ENCODE assay signal across 8 mouse cellular contexts in the genomic region with DNA sequence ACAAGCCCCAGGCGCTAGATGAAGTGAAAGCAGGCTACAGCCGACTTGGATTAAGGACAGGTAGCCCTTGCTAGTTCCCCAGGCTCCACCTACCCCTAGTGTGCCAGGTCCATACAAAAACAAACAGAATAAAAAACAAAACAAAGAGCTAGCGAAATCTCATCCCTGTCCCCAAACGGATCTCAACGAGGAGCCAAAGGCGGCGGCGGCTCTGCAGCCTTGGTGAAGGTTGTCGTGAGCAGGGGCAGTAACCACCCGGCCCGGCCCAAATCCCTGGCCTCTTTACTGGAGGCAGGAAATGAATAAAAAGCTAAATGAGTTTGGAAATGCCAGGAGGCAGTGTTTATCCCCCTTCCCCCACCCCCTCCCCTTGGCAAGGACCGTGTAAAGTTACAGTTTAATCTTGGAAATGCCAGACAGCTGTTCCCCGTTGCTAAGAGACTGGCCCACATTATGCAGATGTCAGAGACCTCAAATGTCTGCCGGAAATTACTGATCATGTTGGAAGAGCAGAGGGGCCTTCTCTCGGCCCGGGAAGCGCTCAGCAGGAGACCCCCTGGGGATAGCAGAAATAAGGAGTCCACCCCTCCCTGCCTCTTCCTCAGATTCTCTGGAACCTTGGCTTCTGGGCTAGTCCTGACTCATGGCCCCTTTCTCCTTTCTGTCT.
DNase-seq lines count a peak whose midpoint lies in the region; ATAC-seq and TF ChIP-seq lines count a peak whose summit lies in the region.

No protein-coding gene starts in this region.

- TF ChIP-seq POLR2A in cerebellum, adult 2 months (IDR thresholded peaks at IDR 0.05; ENCODE audit: borderline replicate concordance, insufficient read depth, low read length), result no peak

- H3K27ac ChIP-seq in cerebellum, adult 2 months (ENCODE audit: insufficient read depth, low read length), result peak overlapping the region; percentile 96
- H3K27ac ChIP-seq in embryonic facial prominence, embryonic 15.5 days (replicated peaks), result peak overlapping the region; percentile 99
- H3K27ac ChIP-seq in heart, embryonic 16.5 days (ENCODE audit: low read length), result peak overlapping the region; percentile 98
- peak overlapping the region; percentile 97 for H3K27ac ChIP-seq in stomach, postnatal 0 days (replicated peaks)

- WGBS in cerebellum, adult 2 months, result 5% methylated on average over 17 of the region's 17 CpGs
- 3% methylated on average over 17 of the region's 17 CpGs for WGBS in embryonic facial prominence, embryonic 15.5 days
- 5% methylated on average over 17 of the region's 17 CpGs for WGBS in heart, embryonic 16.5 days
- WGBS in stomach, postnatal 0 days, result 10% methylated on average over 17 of the region's 17 CpGs

- no peaks in the 10 kb centered on the region for H3K36me3 ChIP-seq in embryonic facial prominence, embryonic 15.5 days
- H3K36me3 ChIP-seq in heart, embryonic 16.5 days (ENCODE audit: control insufficient read depth, insufficient read depth), result no peaks in the 10 kb centered on the region
- no peaks in the 10 kb centered on the region for H3K36me3 ChIP-seq in stomach, postnatal 0 days (ENCODE audit: control insufficient read depth, insufficient read depth, low read length)

- H3K4me2 ChIP-seq in embryonic facial prominence, embryonic 15.5 days (replicated peaks), result peak overlapping the region; percentile 42
- H3K4me2 ChIP-seq in heart, embryonic 16.5 days (ENCODE audit: low read depth, low read length), result peak overlapping the region; percentile 65
- H3K4me2 ChIP-seq in stomach, postnatal 0 days (replicated peaks; ENCODE audit: low read depth), result peak overlapping the region; percentile 50

- TF ChIP-seq CTCF in cerebellum, adult 2 months (IDR thresholded peaks at IDR 0.05; ENCODE audit: borderline replicate concordance, insufficient read depth, low read depth, low read length), result no peak
- no peak for TF ChIP-seq CTCF in stomach, postnatal 0 days (IDR thresholded peaks at IDR 0.05; ENCODE audit: low read depth)

- H3K27me3 ChIP-seq in cerebellum, adult 2 months (ENCODE audit: control insufficient read depth, insufficient read depth, low read length), result no peaks in the 10 kb centered on the region
- no peaks in the 10 kb centered on the region for H3K27me3 ChIP-seq in embryonic facial prominence, embryonic 15.5 days
- no peaks in the 10 kb centered on the region for H3K27me3 ChIP-seq in heart, embryonic 16.5 days (ENCODE audit: control insufficient read depth, insufficient read depth, low read length)
- H3K27me3 ChIP-seq in stomach, postnatal 0 days (ENCODE audit: control insufficient read depth, insufficient read depth, low read length), result no peaks in the 10 kb centered on the region

- H3K4me1 ChIP-seq in cerebellum, adult 2 months (ENCODE audit: control insufficient read depth, insufficient read depth, low read length), result peaks cover 63% of the 10 kb centered on the region
- peaks cover 82% of the 10 kb centered on the region for H3K4me1 ChIP-seq in embryonic facial prominence, embryonic 15.5 days
- peaks cover 77% of the 10 kb centered on the region for H3K4me1 ChIP-seq in heart, embryonic 16.5 days (ENCODE audit: control insufficient read depth, insufficient read depth, low read length)
- peaks cover 19% of the 10 kb centered on the region for H3K4me1 ChIP-seq in stomach, postnatal 0 days (replicated peaks; ENCODE audit: control insufficient read depth, insufficient read depth)

- H3K9me3 ChIP-seq in embryonic facial prominence, embryonic 15.5 days (replicated peaks), result no peaks in the 10 kb centered on the region
- H3K9me3 ChIP-seq in heart, embryonic 16.5 days (replicated peaks; ENCODE audit: control insufficient read depth, low read length), result no peaks in the 10 kb centered on the region
- H3K9me3 ChIP-seq in stomach, postnatal 0 days (ENCODE audit: control insufficient read depth, low read length), result no peaks in the 10 kb centered on the region

- peak in 1 of 2 experiments; percentile 45 for DNase-seq in cerebellum, adult 2 months
- DNase-seq in cerebellum, adult 11 months, result no peak
- DNase-seq in R1 (ENCODE audit: low read depth, low spot score), result peak; percentile 97
- DNase-seq in kidney, postnatal 10 days, result peak; percentile 80
- peak; percentile 74 for DNase-seq in lung, postnatal 36 days
- DNase-seq in stomach, postnatal 0 days (ENCODE audit: low spot score), result peak; percentile 69

- TF ChIP-seq EP300 in stomach, postnatal 0 days (optimal IDR thresholded peaks at IDR 0.05), result no peak

- ATAC-seq in embryonic facial prominence, embryonic 15.5 days (ENCODE audit: insufficient number of reproducible peaks, low FRiP score, low TSS enrichment, low read depth), result peak; percentile 59
- no peak for ATAC-seq in heart, embryonic 16.5 days (replicated peaks; ENCODE audit: extremely low read depth, insufficient read depth, low FRiP score)
- ATAC-seq in stomach, postnatal 0 days (ENCODE audit: low FRiP score, low TSS enrichment), result no peak

- H3K9ac ChIP-seq in embryonic facial prominence, embryonic 15.5 days, result peak overlapping the region; percentile 39
- H3K9ac ChIP-seq in heart, embryonic 16.5 days (ENCODE audit: low read length), result peak overlapping the region; percentile 70
- peak overlapping the region; percentile 56 for H3K9ac ChIP-seq in stomach, postnatal 0 days (ENCODE audit: low read length)

- no peak overlapping the region for H3K4me3 ChIP-seq in cerebellum, adult 2 months (replicated peaks; ENCODE audit: insufficient read depth, low read depth, low read length)
- H3K4me3 ChIP-seq in embryonic facial prominence, embryonic 15.5 days (replicated peaks), result peak overlapping the region; percentile 20
- H3K4me3 ChIP-seq in heart, embryonic 16.5 days (ENCODE audit: low read length), result peak overlapping the region; percentile 23
- H3K4me3 ChIP-seq in stomach, postnatal 0 days (ENCODE audit: low read depth, low read length), result peak overlapping the region; percentile 6; the same call in 1 of the 2 replicates
